Mouse (Mus musculus) spleen, adult 12 weeks (tissue): ENCODE results near the gene Vdr.

Experiments used
- DNase-seq: peaks from one replicate; pipeline ENCODE4 v3.0.0; 2022; ENCODE audit warnings: low spot score

Vdr gene

DNA sequence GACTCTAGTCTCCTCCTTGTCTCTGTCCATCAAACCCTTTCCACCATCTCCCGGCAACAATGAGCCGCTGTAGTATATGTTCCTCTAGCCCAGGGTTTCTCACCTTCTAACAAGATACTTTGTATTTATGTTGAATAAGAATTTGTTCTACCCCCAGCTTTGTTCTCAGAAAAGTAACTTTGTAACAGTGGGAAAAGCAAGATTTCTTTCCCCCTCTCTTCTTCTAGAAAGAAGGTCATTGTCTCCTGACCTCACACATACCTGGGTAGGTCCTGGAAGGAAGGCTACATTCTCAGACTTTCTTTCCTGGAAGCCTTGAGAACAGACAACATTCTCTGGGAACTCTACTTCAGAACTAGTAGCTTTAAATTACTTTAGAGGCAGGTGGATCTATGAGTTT is at the start of gene Vdr:
Gene Vdr, minus strand, starts transcription at position 101 of the 400 bp plus-strand sequence.
- DNase-seq: no peak

DNA sequence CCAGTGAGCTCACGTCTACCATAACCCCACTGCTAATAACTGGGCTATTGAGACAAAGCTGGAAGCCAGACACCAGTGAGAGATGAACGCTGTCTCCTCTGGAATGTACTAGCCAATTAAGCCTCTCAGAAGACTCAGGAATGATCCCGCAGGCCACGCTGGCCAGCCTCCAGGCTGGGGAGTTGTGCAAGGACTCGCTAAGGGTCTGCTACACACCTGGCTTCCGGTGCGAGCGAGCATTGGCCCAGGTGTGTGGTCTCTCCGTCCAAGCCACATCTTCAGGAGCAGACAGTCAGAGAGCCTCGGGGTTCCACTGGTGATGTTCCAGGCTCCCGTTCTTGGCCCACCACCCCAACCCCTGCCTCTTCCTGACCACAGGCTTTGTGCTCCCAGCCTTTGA is 46.0 kb upstream of the Vdr start:
- no peak for DNase-seq

DNA sequence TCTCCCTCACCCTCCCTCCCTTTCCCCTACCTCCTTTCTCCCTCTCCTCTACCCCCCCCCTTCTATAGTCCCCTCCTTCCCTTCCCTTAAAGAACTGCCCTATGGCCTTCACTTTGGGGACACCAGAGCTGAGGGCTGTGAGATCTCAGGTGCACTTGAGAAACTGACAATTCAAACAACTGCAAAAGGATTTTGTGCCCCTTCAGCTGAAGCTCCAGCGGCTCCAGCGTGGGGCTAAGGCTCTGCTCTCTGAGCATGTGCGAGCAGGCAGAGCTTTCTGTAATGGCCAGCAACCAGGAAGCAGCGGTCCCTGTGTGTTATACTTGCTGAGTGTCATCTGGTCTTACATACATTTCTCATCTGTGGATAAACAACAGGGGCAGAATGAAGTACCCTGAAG is 45.3 kb upstream of the Vdr start:
- DNase-seq: no peak

DNA sequence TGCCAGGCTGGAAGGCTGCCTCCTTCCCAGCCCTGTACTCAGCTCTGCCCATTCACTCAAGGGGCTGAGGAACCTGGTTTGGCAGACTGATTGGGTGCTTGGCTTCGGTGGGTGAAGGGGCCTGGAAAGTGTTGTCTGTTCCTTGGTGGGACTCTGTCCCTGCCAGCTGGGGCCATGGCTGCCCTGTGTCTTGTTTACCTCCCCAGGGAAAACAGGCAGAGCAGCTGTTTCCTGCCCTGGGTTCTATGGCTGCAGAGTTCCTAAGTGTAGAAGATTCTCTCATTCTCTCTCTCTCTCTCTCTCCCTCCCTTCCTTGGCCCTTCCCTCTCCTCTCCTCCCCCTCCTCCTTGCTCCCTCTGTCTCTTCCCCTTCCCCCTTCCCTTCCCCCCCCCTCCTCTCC is 44.9 kb upstream of the Vdr start:
- no peak for DNase-seq

DNA sequence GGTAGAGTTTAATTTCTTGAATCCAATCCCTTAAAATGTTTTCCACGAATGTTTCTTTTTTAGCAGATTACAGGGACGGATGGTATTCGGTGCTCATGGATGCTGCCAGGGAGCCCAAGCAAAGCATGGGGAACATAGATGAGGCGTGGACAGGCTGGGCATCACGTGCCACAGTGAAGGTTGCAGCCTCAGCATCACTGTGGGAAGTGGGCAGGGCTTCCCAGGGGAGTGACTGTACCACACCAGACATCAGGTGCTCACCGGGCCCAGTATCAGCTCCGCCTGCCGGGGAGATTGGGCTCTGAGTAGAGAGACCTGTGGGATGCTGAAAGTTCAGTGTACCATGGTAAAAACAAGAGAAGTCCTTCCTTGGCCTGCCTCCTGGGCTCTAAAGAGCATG is 44.2 kb upstream of the Vdr start:
- no peak for DNase-seq

DNA sequence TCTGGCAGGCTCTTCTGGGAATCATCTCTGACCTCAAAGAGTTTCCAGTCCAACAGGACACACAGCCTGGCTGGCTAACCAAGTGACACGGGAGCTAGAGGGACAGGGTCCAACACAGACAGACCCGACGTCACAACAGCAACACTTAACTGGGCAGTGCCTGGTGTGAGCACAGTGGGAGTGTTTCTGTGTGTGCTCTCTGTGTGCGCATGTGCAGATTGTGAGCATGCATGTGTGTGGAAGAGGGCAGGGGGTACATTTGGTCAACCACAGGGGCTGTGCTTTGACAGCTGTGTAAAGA is 42.4 kb upstream of the Vdr start:
- DNase-seq: no peak

GRCm38 (mm10) chr15:97952137-97952888 is 41.9 kb upstream of the Vdr start:
- peak; percentile 37 for DNase-seq

- no peak for DNase-seq
These were observed 39.8 kb upstream of the Vdr start for GRCm38 (mm10) chr15:97950240-97950639.

- no peak for DNase-seq
These were observed 39.3 kb upstream of the Vdr start for GRCm38 (mm10) chr15:97949706-97950105.

DNA sequence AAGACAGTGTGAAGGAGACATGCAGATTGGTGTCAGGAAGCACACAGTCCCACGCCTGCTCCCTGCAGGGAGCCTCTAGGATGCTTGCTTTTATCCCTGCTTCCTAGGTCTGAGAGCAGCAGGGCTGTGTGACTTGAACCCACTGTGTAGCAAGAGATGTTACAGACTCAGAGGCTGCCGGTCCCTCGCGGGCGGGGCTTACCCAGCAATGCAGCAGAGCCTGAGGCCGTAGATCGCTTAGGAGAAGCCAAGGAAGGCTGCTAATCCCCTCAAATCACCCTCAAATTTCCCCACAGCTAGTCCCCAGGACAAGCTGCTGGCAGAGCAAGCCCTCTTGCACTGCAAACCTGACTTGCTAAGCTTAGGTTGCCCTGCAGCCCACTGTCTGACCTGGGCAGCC is 38.3 kb upstream of the Vdr start:
- DNase-seq: no peak

GRCm38 (mm10) chr15:97945656-97946315 is 35.4 kb upstream of the Vdr start:
- DNase-seq: no peak

DNA sequence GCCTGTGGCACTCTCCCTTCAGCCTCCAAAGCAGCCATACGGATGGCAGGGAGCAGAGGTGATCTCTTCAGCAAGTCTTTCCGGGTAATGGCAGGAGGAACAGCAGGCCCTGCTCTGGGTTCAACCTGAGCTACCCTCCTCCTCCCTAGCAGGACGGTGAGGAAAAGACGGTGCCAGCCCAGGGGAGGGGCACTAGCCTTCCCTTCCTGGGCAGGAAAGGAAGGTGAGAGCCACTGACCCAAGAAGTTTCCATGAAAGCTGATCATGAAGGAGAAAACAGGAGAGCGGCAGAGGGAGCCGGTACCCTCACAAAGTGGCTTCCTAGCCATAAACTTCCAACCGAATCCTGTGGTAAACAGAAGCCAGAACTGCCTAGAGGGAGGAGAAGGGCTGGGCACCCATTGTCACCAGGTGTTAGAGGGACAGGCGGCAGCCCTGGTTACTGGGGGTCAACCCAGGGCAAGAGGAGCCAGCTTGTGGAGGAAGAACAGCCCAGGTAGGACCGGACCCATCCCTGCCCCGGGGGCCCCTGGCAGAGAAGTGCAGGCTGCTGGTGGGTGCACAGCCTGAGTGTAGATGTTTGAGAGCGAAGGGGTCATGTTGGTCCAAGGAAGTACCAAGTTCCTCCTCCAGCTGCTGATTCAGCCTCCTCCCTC is 34.6 kb upstream of the Vdr start:
- DNase-seq: no peak

- no peak for DNase-seq
These were observed 32.9 kb upstream of the Vdr start for GRCm38 (mm10) chr15:97943356-97943755.

GRCm38 (mm10) chr15:97942538-97942937 is 32.1 kb upstream of the Vdr start:
- no peak for DNase-seq

DNA sequence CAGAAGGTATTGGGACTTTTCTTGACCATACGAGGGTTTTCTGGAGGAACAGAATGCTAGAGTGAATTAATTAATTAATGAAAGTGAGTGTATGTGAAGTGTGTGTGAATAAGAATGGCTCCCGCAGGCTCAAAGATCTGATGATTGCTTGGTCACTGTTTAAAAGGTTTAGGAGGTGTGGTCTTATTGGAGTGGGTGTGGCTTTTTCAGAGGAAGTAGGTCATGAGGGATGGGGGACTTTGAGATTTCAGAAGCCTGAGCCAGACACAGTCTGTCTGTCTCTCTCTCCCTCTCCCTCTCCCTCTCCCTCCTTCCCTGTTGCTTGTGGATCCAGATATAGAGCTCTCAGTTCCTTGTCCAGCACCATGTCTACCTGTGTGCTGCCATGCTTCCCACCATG is 30.9 kb upstream of the Vdr start:
- DNase-seq: no peak

GRCm38 (mm10) chr15:97940088-97940487 is 29.7 kb upstream of the Vdr start:
- no peak for DNase-seq

GRCm38 (mm10) chr15:97938580-97938979 is 28.1 kb upstream of the Vdr start:
- no peak for DNase-seq

GRCm38 (mm10) chr15:97932441-97932840 is 22.0 kb upstream of the Vdr start:
- no peak for DNase-seq

DNA sequence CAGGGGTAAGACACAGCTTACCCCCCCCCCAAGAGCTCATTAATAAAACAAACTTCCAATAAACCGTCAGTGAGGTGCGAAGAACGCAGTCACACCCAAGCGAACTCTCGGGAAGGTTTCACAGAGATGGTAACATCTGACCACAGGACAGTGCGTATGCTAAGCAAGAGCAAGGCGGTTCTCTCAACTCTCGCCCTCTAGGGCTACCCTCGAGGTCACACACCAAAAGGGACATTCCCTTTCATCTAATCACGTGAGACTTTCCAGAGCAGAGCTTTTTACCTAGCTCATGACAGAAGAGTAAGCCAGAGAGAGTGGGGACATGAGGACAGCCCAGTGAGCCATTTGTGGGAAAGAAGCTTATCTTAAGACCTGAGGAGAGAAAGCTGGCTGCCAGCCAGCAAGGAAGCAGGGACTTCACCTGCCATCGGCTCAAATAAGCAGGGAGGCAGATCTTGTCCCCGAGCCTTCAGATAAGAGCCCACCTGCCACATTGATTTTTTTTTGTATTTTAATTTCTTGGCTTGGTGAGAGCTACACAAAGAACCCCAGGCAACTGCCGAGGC is 18.9 kb upstream of the Vdr start:
- no peak for DNase-seq

DNA sequence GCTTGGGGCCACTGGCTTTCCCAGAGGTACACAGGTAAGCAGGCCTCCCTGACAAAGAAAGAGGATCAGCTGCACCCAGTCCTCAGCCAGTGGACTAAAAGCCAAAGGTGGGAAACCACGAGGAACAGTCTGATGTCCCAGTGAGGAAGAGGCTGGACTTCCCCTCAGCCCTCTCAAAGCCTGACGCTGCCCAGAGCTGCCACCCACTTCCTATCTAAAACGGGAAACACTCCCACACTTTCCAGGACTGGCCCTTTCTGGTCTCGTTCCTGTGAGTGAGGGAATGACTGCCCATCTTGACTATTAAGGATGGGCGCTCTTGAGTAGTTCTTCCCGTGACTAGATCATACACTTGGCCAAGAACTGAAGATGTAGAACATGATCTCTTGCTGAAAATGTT is 17.4 kb upstream of the Vdr start:
- no peak for DNase-seq

GRCm38 (mm10) chr15:97927018-97927417 is 16.6 kb upstream of the Vdr start:
- no peak for DNase-seq

GRCm38 (mm10) chr15:97922421-97922820 is 12.0 kb upstream of the Vdr start:
- no peak for DNase-seq

- DNase-seq: no peak
These were observed 11.4 kb upstream of the Vdr start for GRCm38 (mm10) chr15:97921796-97922195.
